Mouse (Mus musculus) layer of hippocampus, adult 11-12 months (tissue): ENCODE data around the gene Ptcd3.
"Not testable (repeated sequence)": the region's sequence is repeated elsewhere in the genome, so short reads cannot be mapped to it uniquely, and the experiment has no call there.

Source experiments
- DNase-seq: peaks from one replicate; pipeline ENCODE4 v3.0.0; 2022; ENCODE audit warnings: low spot score

Ptcd3 gene

DNA sequence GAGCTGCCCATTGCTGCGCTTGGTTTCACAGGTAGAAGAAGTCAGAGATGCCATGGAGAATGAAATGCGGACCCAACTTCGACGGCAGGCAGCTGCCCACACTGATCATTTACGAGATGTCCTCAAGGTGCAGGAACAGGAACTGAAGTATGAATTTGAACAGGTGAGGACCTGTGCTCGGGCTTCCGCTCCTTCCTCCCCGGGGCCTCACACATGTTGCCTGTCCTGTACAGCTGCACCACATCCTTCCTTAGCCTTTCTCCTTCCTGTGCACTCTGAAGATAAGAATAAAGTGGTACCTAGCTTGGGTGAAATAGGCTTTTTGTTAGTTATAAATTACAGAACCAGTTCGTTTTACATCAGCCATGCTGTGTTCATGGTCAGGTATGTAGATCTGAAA is 37.2 kb downstream of the Ptcd3 start:
- DNase-seq, result no peak

- DNase-seq, result no peak
These were observed 39.7 kb downstream of the Ptcd3 start for GRCm38 (mm10) chr6:71868809-71869208.

GRCm38 (mm10) chr6:71867751-71868150 is 40.8 kb downstream of the Ptcd3 start:
- peak; percentile 29 for DNase-seq

DNA sequence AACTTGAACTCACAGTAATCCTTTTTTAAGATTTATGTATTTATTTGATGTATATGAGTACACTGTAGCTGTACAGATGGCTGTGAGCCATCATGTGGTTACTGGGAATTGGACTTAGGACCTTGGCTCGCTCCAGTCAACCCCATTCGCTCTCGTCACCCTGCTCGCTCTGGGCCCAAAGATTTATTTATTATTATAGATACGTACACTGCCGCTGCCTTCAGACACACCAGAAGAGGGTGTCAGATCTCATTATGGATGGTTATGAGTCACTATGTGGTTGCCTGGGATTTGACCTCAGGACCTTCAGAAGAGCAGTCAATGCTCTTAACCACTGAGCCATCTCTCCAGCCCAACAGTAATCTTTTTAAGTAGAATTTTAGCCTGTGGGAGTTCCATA is 61.6 kb downstream of the Ptcd3 start:
- DNase-seq, result not testable (repeated sequence)

DNA sequence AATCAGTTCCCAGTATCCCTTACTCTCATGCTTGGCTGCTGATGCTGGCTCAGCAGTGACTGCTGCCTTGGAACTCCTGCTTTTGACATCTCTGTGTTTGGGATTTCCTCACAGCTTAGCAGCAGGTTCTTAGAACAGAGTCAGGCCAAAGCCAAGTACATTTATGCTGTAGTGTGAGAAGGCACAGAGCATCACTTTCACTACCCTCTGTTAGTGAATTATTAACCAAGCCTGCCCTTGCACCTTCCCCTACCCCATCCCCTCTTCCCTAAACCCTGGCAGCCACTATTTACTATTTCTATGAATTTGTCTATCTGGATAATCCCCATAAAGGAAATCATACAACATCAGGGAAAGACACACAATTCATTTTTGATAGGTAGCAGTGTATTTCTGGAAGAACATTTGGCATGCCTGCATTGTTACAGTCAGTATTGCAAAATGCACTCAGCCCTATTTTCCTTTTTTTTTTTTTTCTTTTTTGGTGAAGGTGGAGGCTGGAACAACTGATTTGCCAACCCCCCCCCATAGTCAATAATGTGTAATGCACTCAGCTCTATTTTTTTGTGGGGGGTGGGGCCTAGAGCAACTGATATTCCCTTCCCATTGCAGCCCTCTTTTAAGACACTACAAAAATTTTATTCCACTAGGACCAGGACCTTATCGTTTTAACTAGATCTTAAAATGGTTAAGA is 67.8 kb downstream of the Ptcd3 start:
- DNase-seq, result no peak

GRCm38 (mm10) chr6:71839815-71840214 is 68.7 kb downstream of the Ptcd3 start:
- DNase-seq, result no peak

- DNase-seq, result no peak
These were observed 71.7 kb downstream of the Ptcd3 start for GRCm38 (mm10) chr6:71836811-71837210.

- DNase-seq, result peak; percentile 98
These were observed 77.0 kb downstream of the Ptcd3 start for GRCm38 (mm10) chr6:71831581-71831960.

- peak; percentile 97 for DNase-seq
These were observed 77.6 kb downstream of the Ptcd3 start, which contains the start of gene Immt for GRCm38 (mm10) chr6:71830690-71831580. Gene Immt (plus strand): TSS chr6:71831331.
